Mouse (Mus musculus): Measurements from ENCODE around the gene C1qtnf6.

DNA sequence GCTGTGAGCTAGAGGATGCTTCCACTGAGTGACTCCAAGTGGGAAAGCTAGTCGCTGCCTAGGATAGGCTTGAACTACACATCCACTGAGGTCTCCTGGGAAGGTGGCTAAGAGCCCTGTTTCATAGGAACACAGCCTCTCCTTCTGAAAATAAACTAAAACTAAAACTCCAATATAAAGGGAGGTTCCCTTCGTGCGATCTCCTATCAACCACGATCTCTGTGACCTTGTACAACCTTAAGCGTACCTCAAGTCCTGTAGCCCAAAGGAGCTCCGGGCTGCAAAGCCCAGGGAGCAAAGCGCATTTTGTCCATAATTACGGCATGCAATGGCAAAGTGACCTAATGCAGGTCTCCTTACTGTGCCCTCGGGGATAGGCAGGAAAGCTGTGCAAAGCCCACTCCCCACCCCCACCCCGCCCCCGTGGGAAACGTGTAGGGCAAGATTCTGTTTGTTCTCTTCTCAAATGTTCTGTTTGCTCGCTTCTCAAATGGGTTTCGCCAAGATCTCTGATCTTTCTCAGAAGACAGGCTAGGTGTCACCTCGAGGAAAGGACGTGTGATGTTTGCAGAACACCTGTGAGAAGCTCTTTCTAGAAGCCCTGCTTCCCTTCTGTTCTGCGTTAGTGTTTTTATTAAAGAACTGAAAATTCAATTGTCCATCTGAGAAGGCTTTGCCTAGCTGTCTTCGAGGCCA lies 28.6 kb downstream of the C1qtnf6 start:
- no peak for TF ChIP-seq CTCF (IDR thresholded peaks at IDR 0.05; ENCODE audit: low read depth, low read length)
- no peak for TF ChIP-seq POLR2A (IDR thresholded peaks at IDR 0.05; ENCODE audit: borderline replicate concordance, low read depth, low read length)

Measured in bone marrow macrophage, adult 2 months (primary cell).